Mouse (Mus musculus) lung, adult 2 months (tissue): Measurements from ENCODE around the gene Rab40b.

Experiments
- CTCF ChIP-seq: fragments of 200-500 bp; IDR thresholded peaks from 2 replicates; pipeline ENCODE4 v1.5.1; 2011; ENCODE audit warnings: mild to moderate bottlenecking, low read length, control low read depth; ENCODE audit not compliant: insufficient read depth
- POLR2A ChIP-seq: fragments of 200-500 bp; IDR thresholded peaks from 2 replicates; pipeline ENCODE4 v1.6.1; 2011; ENCODE audit warnings: low read depth, mild to moderate bottlenecking, control low read depth, low read length, borderline replicate concordance; ENCODE audit errors: extremely low read depth

DNA sequence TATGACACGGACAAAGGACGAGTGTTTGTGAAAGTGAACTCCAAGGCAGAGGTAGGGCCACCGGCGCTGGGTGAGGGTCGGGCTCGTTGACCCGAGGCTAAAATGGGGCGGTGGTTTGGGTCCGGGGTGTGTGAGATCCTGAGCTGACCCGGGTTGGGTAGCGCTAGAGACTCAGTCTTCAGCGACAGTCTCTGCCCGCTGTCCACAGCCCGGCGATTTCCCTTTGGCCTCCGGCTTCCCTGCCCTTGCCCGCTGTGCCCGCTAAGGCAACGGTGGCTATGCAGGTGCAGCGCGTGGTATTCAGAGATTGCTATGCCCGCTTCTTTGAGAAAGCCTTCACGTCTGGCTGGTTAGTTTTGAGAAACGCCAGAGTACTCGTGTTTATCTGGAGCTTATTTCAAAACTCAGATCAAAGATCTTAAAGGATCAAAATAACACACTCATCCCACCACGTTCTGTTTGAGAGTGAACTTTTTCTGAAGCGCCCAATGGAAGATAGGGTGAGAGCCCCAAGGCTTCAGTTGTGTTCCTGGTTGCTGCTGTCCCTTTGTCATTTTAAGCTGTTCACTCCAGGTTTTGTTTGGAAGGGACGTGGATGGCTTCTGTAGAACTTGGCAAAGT lies 33.6 kb upstream of the Rab40b start:
- TF ChIP-seq CTCF (no peak), POLR2A (no peak)
